Mouse (Mus musculus) CH12.LX (cell line): Measurements from ENCODE around the gene Hoxa11. TPM values are rescaled to one million over a fixed set of nuclear protein-coding genes. Genes with fewer than 3 reads are reported as not detected.

Experiments
- DNase-seq: peaks from one replicate; pipeline ENCODE4 v3.0.0-alpha.2; 2013; ENCODE audit errors: extremely low read depth
- H3K27ac ChIP-seq: 2 replicates; pipeline ENCODE4 v1.5.1; 2012; ENCODE audit warnings: low read depth, mild to moderate bottlenecking, control low read depth, moderate library complexity; ENCODE audit not compliant: insufficient read depth
- H3K27me3 ChIP-seq: replicated peaks from 2 replicates; pipeline ENCODE3; 2012; ENCODE audit warnings: inconsistent platforms
- H3K36me3 ChIP-seq, 2 experiments: replicated peaks in 1 of 2; 2 replicates each; pipeline versions ENCODE3 to v1.6.1; 2012; ENCODE audit warnings: inconsistent platforms in 1 of 2, low read length in 1 of 2, mild to moderate bottlenecking in 1 of 2, mixed read lengths in 1 of 2, moderate library complexity in 1 of 2; ENCODE audit not compliant: control insufficient read depth in 1 of 2, insufficient read depth in 1 of 2
- H3K4me1 ChIP-seq, 2 experiments: 2 replicates each; pipeline ENCODE4 v1.6.1; 2012; ENCODE audit warnings: inconsistent platforms in 1 of 2, moderate library complexity in 1 of 2; ENCODE audit not compliant: insufficient read depth in 2 of 2, control insufficient read depth in 1 of 2
- H3K4me2 ChIP-seq: 2 replicates; pipeline ENCODE4 v1.6.1; 2012; ENCODE audit warnings: low read depth, mild to moderate bottlenecking, control low read depth; ENCODE audit not compliant: poor library complexity, insufficient read depth, severe bottlenecking
- H3K4me3 ChIP-seq, 3 experiments: fragments of 150-350 bp in 1 of 3; sonication (generic) in 1 of 3; replicated peaks in 1 of 3; 2 replicates each; pipeline versions ENCODE3 to v1.5.1; 2011 to 2012; ENCODE audit warnings: low read depth in 2 of 3, low read length in 2 of 3, mild to moderate bottlenecking in 2 of 3, moderate library complexity in 2 of 3, control low read depth in 1 of 3, improper control_type of control experiment in 1 of 3, inconsistent platforms in 1 of 3, mixed read lengths in 1 of 3; ENCODE audit not compliant: poor library complexity in 1 of 3
- H3K79me2 ChIP-seq: replicated peaks from 2 replicates; pipeline ENCODE4 v1.6.1; 2012; ENCODE audit warnings: mild to moderate bottlenecking, moderate library complexity; ENCODE audit not compliant: control insufficient read depth, poor library complexity, insufficient read depth, severe bottlenecking; ENCODE audit errors: extremely low read depth
- H3K9ac ChIP-seq: 2 replicates; pipeline ENCODE4 v1.6.1; 2012; ENCODE audit warnings: low read depth, mild to moderate bottlenecking, control low read depth, moderate library complexity; ENCODE audit not compliant: insufficient read depth
- H3K9me3 ChIP-seq: replicated peaks from 2 replicates; pipeline ENCODE3; 2012; ENCODE audit warnings: low read length, inconsistent platforms, mixed read lengths
- BHLHE40 ChIP-seq: IDR thresholded peaks from 2 replicates; pipeline ENCODE4 v1.6.1; 2011; ENCODE audit warnings: mild to moderate bottlenecking, low read depth, low read length, improper control_type of control experiment
- CHD2 ChIP-seq: IDR thresholded peaks from 2 replicates; pipeline ENCODE4 v1.6.1; 2011; ENCODE audit warnings: low read length, improper control_type of control experiment
- E2F4 ChIP-seq: IDR thresholded peaks from 2 replicates; pipeline ENCODE4 v1.6.1; 2011; ENCODE audit warnings: low read depth, low read length, improper control_type of control experiment; ENCODE audit not compliant: insufficient replicate concordance
- ELF1 ChIP-seq: IDR thresholded peaks from 2 replicates; pipeline ENCODE4 v1.6.1; 2014; ENCODE audit warnings: low read depth, mild to moderate bottlenecking, inconsistent platforms, low read length, improper control_type of control experiment
- EP300 ChIP-seq: IDR thresholded peaks from 2 replicates; pipeline ENCODE4 v1.6.1; 2011; ENCODE audit warnings: low read length, improper control_type of control experiment
- HCFC1 ChIP-seq: IDR thresholded peaks from 2 replicates; pipeline ENCODE4 v1.6.1; 2012; ENCODE audit warnings: low read depth, mild to moderate bottlenecking, inconsistent platforms, low read length, improper control_type of control experiment
- JUN ChIP-seq: IDR thresholded peaks from 2 replicates; pipeline ENCODE4 v1.6.1; 2011; ENCODE audit warnings: low read depth, mild to moderate bottlenecking, low read length, improper control_type of control experiment, moderate library complexity; ENCODE audit not compliant: insufficient read depth
- MAFK ChIP-seq: IDR thresholded peaks from 2 replicates; pipeline ENCODE4 v1.6.1; 2011; ENCODE audit warnings: low read length, improper control_type of control experiment; ENCODE audit not compliant: insufficient replicate concordance
- MAX ChIP-seq: IDR thresholded peaks from 2 replicates; pipeline ENCODE4 v1.6.1; 2011; ENCODE audit warnings: low read length, improper control_type of control experiment
- MAZ ChIP-seq: IDR thresholded peaks from 2 replicates; pipeline ENCODE4 v1.6.1; 2012; ENCODE audit warnings: low read depth, mild to moderate bottlenecking, inconsistent platforms, low read length, improper control_type of control experiment, moderate library complexity
- NELFE ChIP-seq: IDR thresholded peaks from 2 replicates; pipeline ENCODE4 v1.6.1; 2011; ENCODE audit warnings: low read depth, low read length, improper control_type of control experiment
- PAX5 ChIP-seq: IDR thresholded peaks from 2 replicates; pipeline ENCODE4 v1.6.1; 2012; ENCODE audit warnings: low read length, inconsistent platforms, mixed read lengths
- RAD21 ChIP-seq: IDR thresholded peaks from 2 replicates; pipeline ENCODE4 v1.6.1; 2011; ENCODE audit warnings: low read depth, mild to moderate bottlenecking, low read length, improper control_type of control experiment, moderate library complexity
- SIN3A ChIP-seq: IDR thresholded peaks from 2 replicates; pipeline ENCODE4 v1.6.1; 2012; ENCODE audit warnings: low read length, improper control_type of control experiment, inconsistent platforms
- TBP ChIP-seq: conservative IDR thresholded peaks from 2 replicates; pipeline ENCODE4 v1.6.1; 2011; ENCODE audit warnings: low read depth, low read length, improper control_type of control experiment
- UBTF ChIP-seq: IDR thresholded peaks from 2 replicates; pipeline ENCODE4 v1.6.1; 2012; ENCODE audit warnings: low read depth, mild to moderate bottlenecking, inconsistent platforms, low read length, improper control_type of control experiment, moderate library complexity
- ZC3H11A ChIP-seq: IDR thresholded peaks from 2 replicates; pipeline ENCODE4 v1.6.1; 2012; ENCODE audit warnings: low read depth, mild to moderate bottlenecking, inconsistent platforms, low read length, improper control_type of control experiment
- ZKSCAN1 ChIP-seq: IDR thresholded peaks from 2 replicates; pipeline ENCODE4 v1.6.1; 2012; ENCODE audit warnings: low read depth, inconsistent platforms, low read length, improper control_type of control experiment, borderline replicate concordance
- ZMIZ1 ChIP-seq: IDR thresholded peaks from 2 replicates; pipeline ENCODE4 v1.6.1; 2012; ENCODE audit warnings: low read depth, mild to moderate bottlenecking, inconsistent platforms, low read length, improper control_type of control experiment
- dilution Hi-C: fragments of 300-500 bp; cut with MboI; formaldehyde crosslinking; loops from 2 replicates; pipeline ENCODE4 v1.14.3; 2020; ENCODE audit warnings: low sequenced_read_pairs; ENCODE audit not compliant: extremely low pct_unique_long_range_greater_than_20kb, extremely low pct_ligation_motif_present
- in situ Hi-C: fragments of 300-500 bp; cut with MboI; formaldehyde crosslinking; loops from 3 replicates; pipeline ENCODE4 v1.14.3; 2019; ENCODE audit warnings: low sequenced_read_pairs, low pct_ligation_motif_present, low pct_unique_long_range_greater_than_20kb, mixed read lengths
- polyA plus RNA-seq: library from polyadenylated mRNA; unstranded; fragments of >175 nt; gene quantifications from 2 replicates; pipeline ENCODE4 v1.2.1, GENCODE M21; 2012; ENCODE audit warnings: low read depth; ENCODE audit not compliant: insufficient read length
- total RNA-seq, 2 experiments: library from RNA; depleted of rRNA; stranded (reverse); fragments of 300-350 nt in 1 of 2; fragments of >200 nt in 1 of 2; gene quantifications; 2 replicates each; pipeline ENCODE4 v1.2.3; 2012 to 2014

The Hoxa11 gene
- total and polyA plus RNA-seq, 3 experiments: not detected

DNA sequence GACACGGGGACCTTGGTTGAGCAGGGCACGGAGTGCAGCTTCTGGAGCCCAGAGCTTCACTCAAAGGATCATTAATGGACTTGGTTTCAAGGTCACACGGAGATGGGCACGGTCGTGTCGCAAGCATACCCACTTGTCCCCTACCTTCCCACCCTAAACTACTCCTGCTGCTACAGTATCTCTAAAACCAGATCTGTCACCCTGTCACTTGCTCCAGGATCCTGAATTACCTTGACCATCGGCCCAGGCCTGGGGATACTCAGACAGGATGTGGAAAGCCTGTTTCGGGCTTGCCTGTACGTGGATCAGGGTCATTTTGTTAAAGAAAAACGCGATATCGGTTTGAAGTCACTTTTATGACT, 35.9 kb downstream of the Hoxa11 start:
- in situ Hi-C loops: loop anchor here (10.0 to 25.0 kb wide), 2 partner anchors 197 to 345 kb away; partner anchors contain the start of gene Skap2
- H3K36me3 ChIP-seq: peaks cover 17 to 32% of the 10 kb centered on the region in 2 experiments
- H3K4me3 ChIP-seq: no peak overlapping the region
- dilution Hi-C loops: no loop called here
- DNase-seq: no peak
- peaks cover 41% of the 10 kb centered on the region for H3K9me3 ChIP-seq
- TF ChIP-seq E2F4: no peak
- TF ChIP-seq UBTF: no peak
- TF ChIP-seq ZC3H11A: no peak
- no peak for TF ChIP-seq HCFC1
- TF ChIP-seq EP300: no peak
- no peak for TF ChIP-seq JUN
- TF ChIP-seq PAX5: no peak
- TF ChIP-seq ELF1: no peak
- TF ChIP-seq CHD2: no peak
- no peak for TF ChIP-seq MAX
- TF ChIP-seq RAD21: no peak
- no peak for TF ChIP-seq ZMIZ1
- no peak for TF ChIP-seq ZKSCAN1
- TF ChIP-seq BHLHE40: no peak
- no peak for TF ChIP-seq MAFK
- no peak for TF ChIP-seq TBP
- no peaks in the 10 kb centered on the region for H3K79me2 ChIP-seq
- no peak overlapping the region for H3K4me2 ChIP-seq
- H3K9ac ChIP-seq: no peak overlapping the region
- H3K4me1 ChIP-seq: peaks cover 4 to 17% of the 10 kb centered on the region in 2 experiments; a peak in 2 of 4 replicates
- peaks cover 2% of the 10 kb centered on the region for H3K27me3 ChIP-seq
- no peak overlapping the region for H3K27ac ChIP-seq

DNA sequence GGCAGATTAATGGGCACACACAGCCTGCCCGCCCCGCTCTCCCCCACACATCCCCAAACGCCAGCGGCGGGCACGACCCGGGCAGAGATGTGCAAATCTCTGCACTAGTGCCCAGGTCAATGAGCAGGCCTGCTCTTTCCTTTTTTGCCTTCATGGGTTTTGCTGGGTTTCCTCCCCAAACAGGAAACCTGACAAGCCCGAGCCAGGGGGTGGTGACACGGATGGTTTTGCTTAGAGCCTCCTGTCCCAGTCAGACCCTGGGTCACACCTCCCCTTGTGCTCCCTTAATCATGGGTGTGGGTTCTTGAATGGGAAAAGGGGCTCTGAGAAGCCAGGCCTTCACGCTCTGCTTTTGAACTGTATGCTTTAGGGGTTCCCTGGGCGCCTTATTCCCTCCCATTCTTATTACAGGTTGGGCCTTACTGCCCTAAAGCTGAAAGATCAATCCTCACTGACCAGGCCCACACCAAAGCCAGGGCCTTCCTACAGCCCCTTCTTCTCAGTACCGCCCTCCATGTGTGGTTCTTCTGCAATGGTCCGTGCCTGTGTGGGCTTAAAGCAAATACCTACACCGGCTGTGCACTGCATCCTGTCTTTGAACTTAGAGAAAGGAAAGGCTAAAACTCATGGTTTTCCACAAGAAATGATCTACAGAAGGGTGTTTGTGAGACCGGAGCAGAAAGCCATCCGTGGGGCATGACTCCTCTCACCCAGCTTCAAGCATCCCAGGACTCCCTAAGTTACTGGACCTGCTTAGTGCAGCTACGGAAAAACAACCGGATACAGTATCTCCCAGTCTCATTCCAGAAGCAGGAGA, 36.5 kb downstream of the Hoxa11 start:
- dilution Hi-C loops (no loop called here), in situ Hi-C loops (loop anchor here (25.0 kb wide), 1 partner anchor 197 kb away; the partner anchor contains the start of gene Skap2)
- no peak for DNase-seq
- peaks cover 4 to 17% of the 10 kb centered on the region in 2 experiments; a peak in 2 of 4 replicates for H3K4me1 ChIP-seq
- no peaks in the 10 kb centered on the region for H3K79me2 ChIP-seq
- no peak overlapping the region for H3K27ac ChIP-seq
- no peak overlapping the region for H3K9ac ChIP-seq
- no peak overlapping the region for H3K4me2 ChIP-seq
- peaks cover 22 to 37% of the 10 kb centered on the region in 2 experiments for H3K36me3 ChIP-seq
- H3K4me3 ChIP-seq: no peak overlapping the region
- peaks cover 2% of the 10 kb centered on the region for H3K27me3 ChIP-seq
- H3K9me3 ChIP-seq: peaks cover 46% of the 10 kb centered on the region
- TF ChIP-seq UBTF (no peak), NELFE (no peak), EP300 (no peak), SIN3A (no peak), MAZ (no peak), TBP (no peak)
